Mouse (Mus musculus): ENCODE results near the gene Gdf3. TPM values are rescaled to one million over a fixed set of nuclear protein-coding genes. Genes with fewer than 3 reads are reported as not detected.
"Not testable (repeated sequence)": the region's sequence is repeated elsewhere in the genome, so short reads cannot be mapped to it uniquely, and the experiment has no call there.

Gene Gdf3
- 0.11 TPM in 1 of 2 replicates, not detected in the other for polyA plus RNA-seq (2014; fragmentation: Nextera tagmentation; extraction: Ambion mirVana)

GRCm38 (mm10) chr6:122609771-122610170, at the start of gene Gdf3:
Gene Gdf3, minus strand, starts transcription at chr6:122610087.
- ATAC-seq (replicated peaks; ENCODE audit: low FRiP score, low TSS enrichment, low read depth): no peak
- H3K27me3 ChIP-seq (replicated peaks; ENCODE audit: control insufficient read depth, insufficient read depth, low read length): no peaks in the 10 kb centered on the region
- no peak for DNase-seq (ENCODE audit: low spot score)
- no peaks in the 10 kb centered on the region for H3K9me3 ChIP-seq (ENCODE audit: control insufficient read depth, low read length)
- no peak within 1 kb of the TSS for H3K4me2 ChIP-seq (ENCODE audit: low read length)
- H3K9ac ChIP-seq (ENCODE audit: low read length): no peak within 1 kb of the TSS
- no peaks in the 10 kb centered on the region for H3K36me3 ChIP-seq (ENCODE audit: control insufficient read depth, insufficient read depth, low read length)
- WGBS: 51% methylated on average over 14 of the region's 14 CpGs
- H3K4me1 ChIP-seq (replicated peaks; ENCODE audit: control insufficient read depth, insufficient read depth, low read length): no peaks in the 10 kb centered on the region
- no peak within 1 kb of the TSS for H3K27ac ChIP-seq (ENCODE audit: low read depth)
- H3K4me3 ChIP-seq (ENCODE audit: low read depth, low read length): no peak within 1 kb of the TSS

- H3K27me3 ChIP-seq (replicated peaks; ENCODE audit: control insufficient read depth, insufficient read depth, low read length): no peaks in the 10 kb centered on the region
- H3K27ac ChIP-seq (ENCODE audit: low read depth): no peak overlapping the region
- H3K4me2 ChIP-seq (ENCODE audit: low read length): no peak overlapping the region
- no peaks in the 10 kb centered on the region; the same call in 1 of the 2 replicates for H3K4me1 ChIP-seq (replicated peaks; ENCODE audit: control insufficient read depth, insufficient read depth, low read length)
- H3K36me3 ChIP-seq (ENCODE audit: control insufficient read depth, insufficient read depth, low read length): no peaks in the 10 kb centered on the region
- WGBS: 14% methylated on average over 7 of the region's 7 CpGs
- DNase-seq (ENCODE audit: low spot score) (peak; percentile 60), ATAC-seq (replicated peaks; ENCODE audit: low FRiP score, low TSS enrichment, low read depth) (no peak)
- H3K9ac ChIP-seq (ENCODE audit: low read length): no peak overlapping the region
- no peaks in the 10 kb centered on the region for H3K9me3 ChIP-seq (ENCODE audit: control insufficient read depth, low read length)
- no peak overlapping the region for H3K4me3 ChIP-seq (ENCODE audit: low read depth, low read length)
Observed at GRCm38 (mm10) chr6:122659567-122659966, 49.7 kb upstream of the Gdf3 start.

GRCm38 (mm10) chr6:122657630-122658029, 47.7 kb upstream of the Gdf3 start:
- Histone ChIP-seq H3K9ac (ENCODE audit: low read length) (no peak overlapping the region), H3K9me3 (ENCODE audit: control insufficient read depth, low read length) (no peaks in the 10 kb centered on the region), H3K4me1 (replicated peaks; ENCODE audit: control insufficient read depth, insufficient read depth, low read length) (no peaks in the 10 kb centered on the region; the same call in 1 of the 2 replicates), H3K4me2 (ENCODE audit: low read length) (no peak overlapping the region), H3K4me3 (ENCODE audit: low read depth, low read length) (no peak overlapping the region), H3K27me3 (replicated peaks; ENCODE audit: control insufficient read depth, insufficient read depth, low read length) (no peaks in the 10 kb centered on the region), H3K27ac (ENCODE audit: low read depth) (no peak overlapping the region), H3K36me3 (ENCODE audit: control insufficient read depth, insufficient read depth, low read length) (no peaks in the 10 kb centered on the region)
- no peak for DNase-seq (ENCODE audit: low spot score)
- WGBS: 80% methylated on average over 5 of the region's 5 CpGs
- no peak for ATAC-seq (replicated peaks; ENCODE audit: low FRiP score, low TSS enrichment, low read depth)

DNA sequence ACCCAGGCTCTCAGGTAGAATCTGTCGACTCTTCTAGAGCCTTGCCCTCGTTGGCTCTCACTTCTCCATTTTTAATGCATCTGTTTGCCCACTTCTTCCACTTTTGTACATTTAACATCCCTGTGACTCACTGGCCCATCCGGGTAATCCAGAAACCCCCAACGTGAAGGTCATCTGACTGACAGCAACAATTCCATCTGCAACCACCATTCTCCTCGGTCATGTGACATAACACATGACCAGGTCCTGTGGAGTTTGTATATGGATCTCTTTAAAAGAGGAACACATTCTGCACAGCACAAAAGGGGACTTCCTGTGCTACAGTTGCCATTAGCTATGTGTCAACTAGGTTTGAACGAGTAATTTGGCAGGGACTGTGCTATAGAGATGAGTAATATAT, 44.4 kb upstream of the Gdf3 start:
- Histone ChIP-seq H3K4me1 (replicated peaks; ENCODE audit: control insufficient read depth, insufficient read depth, low read length) (no peaks in the 10 kb centered on the region), H3K27me3 (replicated peaks; ENCODE audit: control insufficient read depth, insufficient read depth, low read length) (no peaks in the 10 kb centered on the region), H3K4me3 (ENCODE audit: low read depth, low read length) (no peak overlapping the region), H3K27ac (ENCODE audit: low read depth) (no peak overlapping the region), H3K9me3 (ENCODE audit: control insufficient read depth, low read length) (no peaks in the 10 kb centered on the region), H3K4me2 (ENCODE audit: low read length) (no peak overlapping the region), H3K9ac (ENCODE audit: low read length) (no peak overlapping the region), H3K36me3 (ENCODE audit: control insufficient read depth, insufficient read depth, low read length) (no peaks in the 10 kb centered on the region)
- 76% methylated on average over 6 of the region's 6 CpGs for WGBS
- DNase-seq (ENCODE audit: low spot score) (no peak), ATAC-seq (replicated peaks; ENCODE audit: low FRiP score, low TSS enrichment, low read depth) (no peak)

GRCm38 (mm10) chr6:122650398-122650980, 40.6 kb upstream of the Gdf3 start:
- no peaks in the 10 kb centered on the region for H3K36me3 ChIP-seq (ENCODE audit: control insufficient read depth, insufficient read depth, low read length)
- H3K9me3 ChIP-seq (ENCODE audit: control insufficient read depth, low read length): no peaks in the 10 kb centered on the region
- no peak overlapping the region for H3K27ac ChIP-seq (ENCODE audit: low read depth)
- no peak overlapping the region for H3K4me3 ChIP-seq (ENCODE audit: low read depth, low read length)
- H3K4me1 ChIP-seq (replicated peaks; ENCODE audit: control insufficient read depth, insufficient read depth, low read length): no peaks in the 10 kb centered on the region
- no peak overlapping the region for H3K4me2 ChIP-seq (ENCODE audit: low read length)
- no peak overlapping the region for H3K9ac ChIP-seq (ENCODE audit: low read length)
- no peaks in the 10 kb centered on the region for H3K27me3 ChIP-seq (replicated peaks; ENCODE audit: control insufficient read depth, insufficient read depth, low read length)
- WGBS: 66% methylated on average over 5 of the region's 5 CpGs
- ATAC-seq (replicated peaks; ENCODE audit: low FRiP score, low TSS enrichment, low read depth) (no peak), DNase-seq (ENCODE audit: low spot score) (no peak)

GRCm38 (mm10) chr6:122649903-122650302, 40.0 kb upstream of the Gdf3 start:
- 80% methylated on average over 3 of the region's 3 CpGs for WGBS
- H3K27me3 ChIP-seq (replicated peaks; ENCODE audit: control insufficient read depth, insufficient read depth, low read length): no peaks in the 10 kb centered on the region
- ATAC-seq (replicated peaks; ENCODE audit: low FRiP score, low TSS enrichment, low read depth) (no peak), DNase-seq (ENCODE audit: low spot score) (no peak)
- no peak overlapping the region for H3K4me2 ChIP-seq (ENCODE audit: low read length)
- no peaks in the 10 kb centered on the region for H3K9me3 ChIP-seq (ENCODE audit: control insufficient read depth, low read length)
- H3K4me1 ChIP-seq (replicated peaks; ENCODE audit: control insufficient read depth, insufficient read depth, low read length): no peaks in the 10 kb centered on the region
- no peak overlapping the region for H3K4me3 ChIP-seq (ENCODE audit: low read depth, low read length)
- no peak overlapping the region for H3K9ac ChIP-seq (ENCODE audit: low read length)
- no peaks in the 10 kb centered on the region for H3K36me3 ChIP-seq (ENCODE audit: control insufficient read depth, insufficient read depth, low read length)
- H3K27ac ChIP-seq (ENCODE audit: low read depth): no peak overlapping the region

GRCm38 (mm10) chr6:122644196-122644595, 34.3 kb upstream of the Gdf3 start:
- 94% methylated on average over 18 of the region's 21 CpGs for WGBS
- not testable (repeated sequence) for H3K9ac ChIP-seq (ENCODE audit: low read length); H3K4me2 ChIP-seq (ENCODE audit: low read length); DNase-seq (ENCODE audit: low spot score); H3K27ac ChIP-seq (ENCODE audit: low read depth); H3K27me3 ChIP-seq (replicated peaks; ENCODE audit: control insufficient read depth, insufficient read depth, low read length); H3K9me3 ChIP-seq (ENCODE audit: control insufficient read depth, low read length); H3K4me3 ChIP-seq (ENCODE audit: low read depth, low read length); H3K36me3 ChIP-seq (ENCODE audit: control insufficient read depth, insufficient read depth, low read length); H3K4me1 ChIP-seq (replicated peaks; ENCODE audit: control insufficient read depth, insufficient read depth, low read length); ATAC-seq (replicated peaks; ENCODE audit: low FRiP score, low TSS enrichment, low read depth)

DNA sequence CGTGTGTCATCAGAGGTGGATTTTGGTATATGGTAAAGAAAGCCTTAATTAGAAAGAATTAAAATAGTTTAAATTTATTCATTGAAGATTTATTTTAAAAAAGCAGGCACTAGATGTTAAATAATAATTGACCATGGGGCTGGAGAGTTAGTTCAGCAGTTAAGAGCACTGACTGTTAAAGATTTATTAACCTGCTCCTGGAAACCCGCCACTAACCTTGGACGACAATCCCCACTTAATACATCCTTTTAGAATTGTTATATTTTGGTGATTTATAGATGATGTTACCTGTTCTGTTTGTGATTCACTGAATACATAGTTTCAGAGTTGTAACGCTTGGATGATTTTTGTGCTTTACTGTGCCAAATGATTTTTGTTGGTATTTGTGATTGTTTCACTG, 27.7 kb upstream of the Gdf3 start:
- H3K27me3 ChIP-seq (replicated peaks; ENCODE audit: control insufficient read depth, insufficient read depth, low read length); H3K36me3 ChIP-seq (ENCODE audit: control insufficient read depth, insufficient read depth, low read length); H3K4me1 ChIP-seq (replicated peaks; ENCODE audit: control insufficient read depth, insufficient read depth, low read length); H3K9me3 ChIP-seq (ENCODE audit: control insufficient read depth, low read length); H3K4me3 ChIP-seq (ENCODE audit: low read depth, low read length); H3K4me2 ChIP-seq (ENCODE audit: low read length); H3K9ac ChIP-seq (ENCODE audit: low read length); ATAC-seq (replicated peaks; ENCODE audit: low FRiP score, low TSS enrichment, low read depth); DNase-seq (ENCODE audit: low spot score); H3K27ac ChIP-seq (ENCODE audit: low read depth): not testable (repeated sequence)
- WGBS: 77% methylated on average over 4 of the region's 4 CpGs

GRCm38 (mm10) chr6:122636666-122637065, 26.8 kb upstream of the Gdf3 start:
- Histone ChIP-seq H3K4me3 (ENCODE audit: low read depth, low read length) (no peak overlapping the region), H3K9ac (ENCODE audit: low read length) (no peak overlapping the region), H3K36me3 (ENCODE audit: control insufficient read depth, insufficient read depth, low read length) (no peaks in the 10 kb centered on the region), H3K27me3 (replicated peaks; ENCODE audit: control insufficient read depth, insufficient read depth, low read length) (no peaks in the 10 kb centered on the region), H3K9me3 (ENCODE audit: control insufficient read depth, low read length) (no peaks in the 10 kb centered on the region), H3K4me1 (replicated peaks; ENCODE audit: control insufficient read depth, insufficient read depth, low read length) (no peaks in the 10 kb centered on the region), H3K4me2 (ENCODE audit: low read length) (no peak overlapping the region), H3K27ac (ENCODE audit: low read depth) (no peak overlapping the region)
- DNase-seq (ENCODE audit: low spot score) (no peak), ATAC-seq (replicated peaks; ENCODE audit: low FRiP score, low TSS enrichment, low read depth) (no peak)
- 74% methylated on average over 3 of the region's 3 CpGs for WGBS

Data from intestine, embryonic 14.5 days (tissue).